Mouse (Mus musculus): Measurements from ENCODE around the gene Cers2. TPM values are rescaled to one million over a fixed set of nuclear protein-coding genes. Genes with fewer than 3 reads are reported as not detected.

The Cers2 gene
- total RNA-seq (2021), result 10 to 100 TPM; 30.3 to 32.4 TPM
- long read RNA-seq, experiment 1, transcript Cers2-201 (11 exons, 2,216 nt), result major isoform, 28 of 37 reads
- long read RNA-seq, experiment 1, partial matches to known transcripts, result 1 of 37 reads
- long read RNA-seq, experiment 1, other reads (novel, unspliced or antisense), result 8 of 37 reads
- long read RNA-seq, experiment 2, transcript Cers2-201 (11 exons, 2,216 nt), result major isoform, 12 of 16 reads
- long read RNA-seq, experiment 2, partial matches to known transcripts, result 0 of 16 reads
- long read RNA-seq, experiment 2, other reads (novel, unspliced or antisense), result 4 of 16 reads

DNA sequence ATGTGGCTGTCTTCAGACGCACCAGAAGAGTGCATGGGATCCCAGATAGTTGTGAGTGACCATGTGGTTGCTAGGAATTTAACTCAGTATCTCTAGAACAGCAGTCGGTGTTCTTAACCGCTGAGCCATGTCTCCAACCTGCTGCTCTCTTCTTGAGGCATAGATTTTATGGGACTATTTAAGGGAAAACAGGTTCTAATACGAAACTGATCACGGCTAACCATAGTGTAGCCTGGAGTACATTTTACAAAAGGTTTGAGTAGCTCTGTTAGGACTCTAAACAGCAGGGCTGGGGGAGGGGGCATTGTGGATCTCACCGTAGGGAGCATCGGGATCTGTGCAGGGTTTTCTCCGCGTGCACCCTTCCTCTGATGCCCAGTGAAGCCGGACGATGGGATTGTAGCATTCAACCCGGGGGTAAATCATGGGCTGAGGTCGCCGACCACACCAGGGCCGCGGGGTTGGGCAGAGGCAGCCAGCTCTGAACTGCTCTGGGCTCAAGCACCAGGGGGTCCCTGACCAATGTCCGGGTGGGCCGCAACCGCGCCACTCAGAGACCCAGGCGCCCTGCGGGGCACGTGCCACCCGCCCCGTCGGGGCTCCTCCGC lies at the start of gene Cers2:
Gene Cers2, plus strand, starts transcription at position 306 of the 608 bp plus-strand sequence.
- no peak for DNase-seq

DNA sequence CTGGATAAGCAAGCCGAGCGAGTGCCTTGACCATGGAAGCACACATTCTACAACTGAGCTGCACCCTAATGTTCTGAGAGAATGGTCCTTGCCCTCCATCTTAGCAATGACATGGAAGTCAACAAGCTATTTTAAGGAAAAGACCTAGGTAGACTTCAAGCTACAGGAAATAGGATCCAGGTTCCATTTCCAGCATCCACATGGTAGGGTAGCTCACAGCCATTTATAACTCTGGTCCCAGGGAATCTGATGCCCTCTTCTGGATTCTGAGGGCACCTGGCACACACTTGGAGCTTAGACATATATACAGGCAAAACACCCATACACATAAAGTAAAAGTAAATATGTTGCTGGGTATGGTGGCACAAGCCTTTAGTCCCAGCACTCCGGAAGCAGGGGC lies 48.5 kb upstream of the Cers2 start:
- no peak for DNase-seq

DNA sequence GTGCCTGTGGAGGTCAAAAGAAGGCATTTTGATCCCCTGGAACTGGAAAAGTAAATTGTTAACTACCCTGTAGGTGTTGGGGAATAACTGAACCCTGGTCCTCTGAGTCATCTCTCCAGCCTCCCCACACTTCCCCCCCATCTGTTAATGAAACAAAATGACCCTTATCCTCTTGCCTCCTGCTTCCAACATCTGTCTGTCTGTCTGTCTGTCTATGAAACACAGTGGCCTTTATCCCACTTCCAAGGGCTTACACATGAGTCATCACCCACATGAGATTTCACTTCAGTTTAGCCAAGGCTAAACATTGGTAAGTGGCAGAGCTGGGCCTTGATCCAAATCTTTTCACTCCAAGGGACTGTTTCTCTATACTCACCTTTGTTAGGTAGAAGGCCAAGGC lies 46.7 kb upstream of the Cers2 start:
- DNase-seq, result no peak

GRCm38 (mm10) chr3:95269789-95270188 lies 44.8 kb upstream of the Cers2 start:
- DNase-seq, result no peak

DNA sequence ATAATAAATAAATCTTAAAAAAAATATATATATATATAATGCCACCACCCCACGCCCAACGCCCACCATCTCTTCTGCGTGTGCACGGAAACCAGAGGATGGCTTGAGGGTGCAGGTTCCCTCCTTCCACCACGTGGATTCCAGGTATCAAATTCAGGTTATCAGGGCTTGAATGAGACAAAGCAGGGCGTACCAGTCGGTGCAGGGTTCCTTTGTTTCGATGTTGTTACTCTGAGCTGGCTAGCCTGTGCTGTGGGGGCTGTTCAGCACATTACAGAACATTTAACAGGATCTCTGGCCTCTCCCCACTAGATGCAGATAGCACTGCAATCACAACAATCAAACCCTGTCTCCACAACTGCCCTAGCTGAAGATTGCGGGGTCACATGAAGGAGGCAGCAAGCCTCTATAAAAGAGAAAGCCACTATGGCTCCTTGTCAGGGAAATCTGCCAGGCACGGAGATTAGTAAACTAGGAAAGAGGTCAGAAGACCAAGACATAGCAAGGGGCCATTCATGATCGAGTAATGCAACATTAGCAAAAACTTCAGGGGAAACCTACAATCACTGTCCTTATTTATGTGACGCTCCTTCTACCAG lies 43.7 kb upstream of the Cers2 start:
- DNase-seq, result no peak

GRCm38 (mm10) chr3:95273471-95273870 lies 41.1 kb upstream of the Cers2 start:
- no peak for DNase-seq

GRCm38 (mm10) chr3:95274453-95274852 lies 40.1 kb upstream of the Cers2 start:
- DNase-seq, result no peak

GRCm38 (mm10) chr3:95275161-95275560 lies 39.4 kb upstream of the Cers2 start:
- DNase-seq, result no peak

DNA sequence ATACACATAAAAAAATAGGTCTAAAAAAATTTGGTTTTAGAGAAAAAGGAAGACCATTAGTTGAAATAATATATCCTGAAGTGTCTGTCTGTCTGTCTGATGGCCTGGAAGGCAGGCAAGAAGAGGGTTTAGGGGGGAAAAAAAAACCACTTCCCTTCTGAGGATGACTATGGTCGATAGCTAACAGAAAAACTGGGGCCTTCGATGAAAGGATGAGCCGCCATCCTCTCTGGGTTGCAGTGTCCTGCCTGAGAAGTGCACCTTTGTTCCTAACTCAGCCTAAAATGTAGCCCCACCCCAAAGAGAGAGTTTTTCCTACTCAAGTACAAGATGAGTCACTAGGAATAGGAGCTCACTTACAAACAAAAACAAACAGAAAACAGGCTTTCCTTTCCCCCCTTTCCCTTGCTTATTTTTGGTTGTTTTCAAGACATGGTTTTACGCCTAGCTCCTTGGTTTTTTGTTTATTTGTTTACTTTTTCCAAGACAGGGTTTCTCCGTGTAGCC lies 38.1 kb upstream of the Cers2 start:
- no peak for DNase-seq

GRCm38 (mm10) chr3:95277149-95277551 lies 37.4 kb upstream of the Cers2 start:
- DNase-seq, result peak; percentile 48 to 56

GRCm38 (mm10) chr3:95280747-95281146 lies 33.8 kb upstream of the Cers2 start:
- peak in 1 of 2 experiments; percentile 58 for DNase-seq

GRCm38 (mm10) chr3:95281216-95282126 lies 33.1 kb upstream of the Cers2 start, which contains the start of the genes Mindy1 and Prune1:
Gene Mindy1, plus strand, starts transcription at chr3:95281345.
Gene Prune1, minus strand, starts transcription at chr3:95282076.
- peak; percentile 98 to 99 for DNase-seq

DNA sequence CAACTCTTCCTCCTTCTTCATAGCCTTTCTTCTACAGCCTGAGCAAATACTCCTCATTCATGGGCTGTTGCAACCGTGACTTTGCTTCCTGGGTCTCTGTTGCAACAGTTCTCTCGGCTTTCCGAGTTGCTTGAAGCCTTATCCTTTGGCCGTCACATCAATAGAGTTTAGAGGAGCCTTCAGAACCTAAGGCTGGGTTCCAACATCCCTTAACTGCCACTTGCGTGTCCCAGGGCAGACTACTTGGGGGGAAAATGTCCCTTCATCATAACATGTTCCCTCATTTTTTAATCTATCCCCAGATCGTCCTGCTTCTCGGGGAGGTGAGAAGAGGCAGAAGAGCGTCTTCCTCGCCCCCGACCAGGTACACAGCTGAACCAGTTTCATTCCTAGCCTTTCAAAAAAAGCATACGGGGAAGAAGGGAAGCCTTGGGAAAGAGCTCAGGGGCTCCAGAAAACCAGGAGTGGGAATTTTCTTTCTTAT lies 32.2 kb upstream of the Cers2 start:
- peak; percentile 66 to 73 for DNase-seq

- DNase-seq, result peak; percentile 90
Observed at GRCm38 (mm10) chr3:95282865-95283588, 31.6 kb upstream of the Cers2 start.

DNA sequence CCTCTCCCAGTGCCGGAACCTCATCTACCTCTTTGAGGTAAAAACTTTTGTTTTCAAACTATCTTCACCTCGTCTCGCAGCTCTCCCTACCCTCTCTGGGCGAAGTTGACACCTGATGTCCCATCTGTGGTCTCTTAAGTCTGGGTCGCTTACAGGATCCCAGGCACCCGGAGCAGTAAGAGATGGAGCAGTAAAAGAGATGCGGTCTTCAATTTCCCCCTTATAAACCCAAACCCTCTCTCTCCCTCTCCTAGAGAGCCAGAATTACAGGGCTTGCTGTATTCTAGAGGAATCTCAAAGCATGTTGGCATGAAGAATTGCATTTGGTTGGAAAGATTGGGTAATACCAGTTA lies 31.0 kb upstream of the Cers2 start:
- DNase-seq, result no peak

DNA sequence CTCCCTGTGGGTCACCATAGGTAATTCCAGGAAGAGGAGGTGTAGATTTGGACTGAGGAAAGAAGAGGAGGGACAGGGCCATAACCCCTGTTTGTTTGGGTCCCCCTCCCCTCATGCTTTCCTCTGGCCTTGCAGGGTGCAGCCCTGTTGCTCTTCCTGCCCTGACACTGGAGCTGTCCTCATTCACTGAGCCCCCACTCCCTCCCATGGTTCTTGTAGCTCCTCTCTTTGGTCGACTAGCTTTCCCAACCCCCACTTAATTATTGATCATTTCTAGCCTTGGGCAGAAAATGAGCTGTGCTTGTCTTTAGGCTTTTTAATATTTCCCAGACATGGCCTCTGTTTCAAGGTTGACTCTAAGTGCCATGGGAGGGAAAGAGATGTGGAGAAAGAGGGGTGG lies 30.5 kb upstream of the Cers2 start:
- DNase-seq, result no peak

- DNase-seq, result no peak
Observed at GRCm38 (mm10) chr3:95284501-95285281, 29.9 kb upstream of the Cers2 start.

- no peak for DNase-seq
Observed at GRCm38 (mm10) chr3:95285390-95285789, 29.2 kb upstream of the Cers2 start.

GRCm38 (mm10) chr3:95286011-95286410 lies 28.6 kb upstream of the Cers2 start:
- DNase-seq, result no peak

DNA sequence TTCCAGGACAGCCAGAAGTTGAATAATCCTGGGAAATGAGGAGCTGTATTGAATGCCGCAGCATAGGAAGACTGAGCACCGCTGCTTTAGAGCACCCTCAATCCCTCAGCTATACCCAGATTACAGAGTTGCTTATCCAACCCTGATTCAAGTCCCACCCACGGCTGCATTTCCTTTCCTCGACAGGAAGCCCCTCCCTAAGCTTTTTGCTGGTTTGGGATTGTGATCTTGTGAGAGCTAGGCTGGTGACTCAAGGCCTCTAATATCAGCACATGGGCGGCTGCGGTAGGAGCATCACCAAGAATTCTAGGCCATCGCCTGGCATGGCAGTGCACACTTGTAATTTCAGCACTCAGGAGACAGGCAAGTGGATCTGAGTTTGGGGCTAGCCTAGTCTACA lies 28.1 kb upstream of the Cers2 start:
- peak in 1 of 2 experiments; percentile 67 for DNase-seq

DNA sequence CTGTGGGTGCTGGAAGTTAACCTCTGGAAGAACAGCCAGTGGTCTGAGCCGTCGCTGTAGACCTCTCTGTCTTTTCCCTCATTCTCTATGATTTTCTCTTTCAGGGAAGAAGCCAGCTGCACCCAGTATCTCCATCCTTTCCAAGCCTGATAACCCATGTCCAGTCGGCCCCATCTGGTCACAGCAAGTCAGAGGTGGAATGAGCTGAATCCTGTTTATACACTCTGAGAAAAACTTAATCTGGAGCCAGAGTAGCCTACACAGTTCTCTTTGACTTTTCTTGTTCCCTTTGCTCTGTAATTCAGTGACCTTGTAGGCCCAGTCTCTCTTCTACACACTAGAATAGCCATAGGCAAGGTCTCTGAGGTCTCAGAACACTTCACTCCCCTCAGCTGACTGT lies 27.1 kb upstream of the Cers2 start:
- no peak for DNase-seq

All from heart, adult 18-20 months (tissue).